Mouse (Mus musculus): ENCODE data around the gene Iqsec1.

GRCm38 (mm10) chr6:90777302-90777701, 211.2 kb downstream of the Iqsec1 start:
- TF ChIP-seq CTCF (IDR thresholded peaks at IDR 0.05; ENCODE audit: extremely low read depth, insufficient read length, insufficient replicate concordance, low read depth, low read length): no peak
- TF ChIP-seq POLR2A (IDR thresholded peaks at IDR 0.05; ENCODE audit: low read depth, low read length): no peak
